Mouse (Mus musculus) stomach, embryonic 16.5 days (tissue): ENCODE data around the gene Prmt1. TPM values are rescaled to one million over a fixed set of nuclear protein-coding genes. Genes with fewer than 3 reads are reported as not detected.
A peak's percentile ranks its signal among the peaks of the same experiment; 100 is the strongest.

ENCODE experiments used
- ATAC-seq: fragments of 200-750 bp; cut with Nextera tagmentation; 2 replicates; pipeline ENCODE4 v1.8.0; 2017; ENCODE audit warnings: moderate number of reproducible peaks, moderate TSS enrichment; ENCODE audit not compliant: insufficient read depth, low FRiP score
- H3K27ac ChIP-seq: fragments of 300-500 bp; sonication (generic); 2 replicates; pipeline ENCODE4 v1.5.1; 2014; ENCODE audit warnings: low read length
- H3K27me3 ChIP-seq: fragments of 300-500 bp; sonication (generic); 2 replicates; pipeline ENCODE4 v1.6.1; 2014; ENCODE audit warnings: low read length, control low read depth, mixed read lengths; ENCODE audit not compliant: control insufficient read depth, insufficient read depth
- H3K36me3 ChIP-seq: fragments of 300-500 bp; sonication (generic); 2 replicates; pipeline ENCODE4 v1.6.1; 2014; ENCODE audit warnings: low read length; ENCODE audit not compliant: control insufficient read depth, insufficient read depth
- H3K4me1 ChIP-seq: fragments of 300-500 bp; sonication (generic); 2 replicates; pipeline ENCODE4 v1.6.1; 2014; ENCODE audit warnings: low read length, control low read depth, mixed read lengths; ENCODE audit not compliant: control insufficient read depth, insufficient read depth
- H3K4me2 ChIP-seq: fragments of 300-500 bp; sonication (generic); 2 replicates; pipeline ENCODE4 v1.6.1; 2014; ENCODE audit warnings: low read depth, low read length, mixed read lengths
- H3K4me3 ChIP-seq: fragments of 300-500 bp; sonication (generic); replicated peaks from 2 replicates; pipeline ENCODE4 v1.5.1; 2014; ENCODE audit warnings: mild to moderate bottlenecking, low read length
- H3K9ac ChIP-seq: fragments of 300-500 bp; sonication (generic); 2 replicates; pipeline ENCODE4 v1.6.1; 2014; ENCODE audit warnings: low read length
- H3K9me3 ChIP-seq: fragments of 300-500 bp; sonication (generic); replicated peaks from 2 replicates; pipeline ENCODE4 v1.6.1; 2016; ENCODE audit warnings: low read length, control low read depth; ENCODE audit not compliant: control insufficient read depth
- WGBS: fragments of 180-500 bp; shearing (Covaris S2); extraction: QIAGEN DNeasy Blood & Tissue Kit; methylation state at CpG from one replicate; pipeline ENCODE4 v1.1.7; 2014; 5-methylcytosine and 5-hydroxymethylcytosine counted together
- polyA plus RNA-seq: library from polyadenylated mRNA; unstranded; fragments of >200 nt; fragmentation: Nextera tagmentation; extraction: Ambion mirVana; gene quantifications from 2 replicates; pipeline ENCODE4 v1.2.1, GENCODE M21; 2015

The Prmt1 gene
- polyA plus RNA-seq, 1 experiment from 2014 or later: 324 TPM

- peak within 1 kb of the TSS; percentile 78 for H3K4me2 ChIP-seq
- H3K4me1 ChIP-seq: peaks cover 18% of the 10 kb centered on the region
- no peaks in the 10 kb centered on the region for H3K9me3 ChIP-seq
- peak within 1 kb of the TSS; percentile 60 for H3K4me3 ChIP-seq
- 2% methylated on average over 22 of the region's 22 CpGs for WGBS
- peak within 1 kb of the TSS; percentile 73 for H3K9ac ChIP-seq
- no peaks in the 10 kb centered on the region for H3K27me3 ChIP-seq
- H3K36me3 ChIP-seq: peaks cover 25% of the 10 kb centered on the region
- peak; percentile 30; the same call in 1 of the 2 replicates for ATAC-seq
- peak within 1 kb of the TSS; percentile 88 for H3K27ac ChIP-seq
These were observed 11.8 kb downstream of the Prmt1 start, which contains the start of gene Cpt1c for GRCm38 (mm10) chr7:44974383-44975116. Gene Cpt1c (minus strand): TSS chr7:44974851.

- H3K4me2 ChIP-seq: peak overlapping the region; percentile 78
- H3K9me3 ChIP-seq: no peaks in the 10 kb centered on the region
- H3K36me3 ChIP-seq: peaks cover 16% of the 10 kb centered on the region
- H3K9ac ChIP-seq: peak overlapping the region; percentile 73
- peak overlapping the region; percentile 88; the same call in 1 of the 2 replicates for H3K27ac ChIP-seq
- peaks cover 18% of the 10 kb centered on the region for H3K4me1 ChIP-seq
- no peak for ATAC-seq
- WGBS: 39% methylated on average over 14 of the region's 14 CpGs
- peak overlapping the region; percentile 60 for H3K4me3 ChIP-seq
- no peaks in the 10 kb centered on the region for H3K27me3 ChIP-seq
These were observed 12.8 kb downstream of the Prmt1 start for GRCm38 (mm10) chr7:44973415-44974130.

- Histone ChIP-seq H3K27me3 (no peaks in the 10 kb centered on the region), H3K4me1 (peaks cover 18% of the 10 kb centered on the region), H3K36me3 (no peaks in the 10 kb centered on the region), H3K9me3 (no peaks in the 10 kb centered on the region), H3K4me2 (peak overlapping the region; percentile 84), H3K27ac (no peak overlapping the region), H3K4me3 (peak overlapping the region; percentile 47), H3K9ac (peak overlapping the region; percentile 73; the same call in 1 of the 2 replicates)
- WGBS: 55% methylated on average over 7 of the region's 7 CpGs
- ATAC-seq: no peak
These were observed 15.2 kb downstream of the Prmt1 start for GRCm38 (mm10) chr7:44971142-44971541.

- peak overlapping the region; percentile 47 for H3K4me3 ChIP-seq
- H3K9ac ChIP-seq: peak overlapping the region; percentile 73
- H3K27ac ChIP-seq: peak overlapping the region; percentile 77
- no peaks in the 10 kb centered on the region for H3K27me3 ChIP-seq
- ATAC-seq: peak; percentile 95
- under 1% methylated on average over 36 of the region's 36 CpGs for WGBS
- H3K4me2 ChIP-seq: peak overlapping the region; percentile 84
- H3K9me3 ChIP-seq: no peaks in the 10 kb centered on the region
- H3K36me3 ChIP-seq: no peaks in the 10 kb centered on the region
- peaks cover 18% of the 10 kb centered on the region for H3K4me1 ChIP-seq
These were observed 16.1 kb downstream of the Prmt1 start for GRCm38 (mm10) chr7:44970231-44970691.

GRCm38 (mm10) chr7:44966638-44967037, 19.7 kb downstream of the Prmt1 start:
- Histone ChIP-seq H3K36me3 (no peaks in the 10 kb centered on the region), H3K4me3 (no peak overlapping the region), H3K9ac (no peak overlapping the region), H3K27ac (no peak overlapping the region), H3K4me2 (no peak overlapping the region), H3K9me3 (no peaks in the 10 kb centered on the region), H3K27me3 (no peaks in the 10 kb centered on the region), H3K4me1 (peaks cover 7% of the 10 kb centered on the region; the same call in 1 of the 2 replicates)
- 63% methylated on average over 15 of the region's 15 CpGs for WGBS
- no peak for ATAC-seq

GRCm38 (mm10) chr7:44965975-44966374, 20.4 kb downstream of the Prmt1 start:
- Histone ChIP-seq H3K9me3 (no peaks in the 10 kb centered on the region), H3K9ac (no peak overlapping the region), H3K4me2 (no peak overlapping the region), H3K4me3 (no peak overlapping the region), H3K27ac (no peak overlapping the region), H3K36me3 (peaks cover 2% of the 10 kb centered on the region; the same call in 1 of the 2 replicates), H3K4me1 (0 out of 2 replicates have a peak, but pooled peaks cover 2% of the 10 kb centered on the region), H3K27me3 (no peaks in the 10 kb centered on the region)
- ATAC-seq: no peak
- WGBS: 73% methylated on average over 7 of the region's 7 CpGs

- Histone ChIP-seq H3K27ac (no peak overlapping the region), H3K4me3 (no peak overlapping the region), H3K27me3 (no peaks in the 10 kb centered on the region), H3K4me2 (no peak overlapping the region), H3K9me3 (no peaks in the 10 kb centered on the region), H3K36me3 (peaks cover 3% of the 10 kb centered on the region; the same call in 1 of the 2 replicates), H3K9ac (no peak overlapping the region), H3K4me1 (no peaks in the 10 kb centered on the region)
- ATAC-seq: no peak
- 94% methylated on average over 13 of the region's 13 CpGs for WGBS
These were observed 21.4 kb downstream of the Prmt1 start for GRCm38 (mm10) chr7:44964990-44965389.

- 89% methylated on average over 5 of the region's 5 CpGs for WGBS
- H3K4me2 ChIP-seq: no peak overlapping the region
- no peaks in the 10 kb centered on the region for H3K27me3 ChIP-seq
- H3K36me3 ChIP-seq: peaks cover 3% of the 10 kb centered on the region; the same call in 1 of the 2 replicates
- H3K9me3 ChIP-seq: no peaks in the 10 kb centered on the region
- no peaks in the 10 kb centered on the region for H3K4me1 ChIP-seq
- ATAC-seq: no peak
- no peak overlapping the region for H3K27ac ChIP-seq
- H3K9ac ChIP-seq: no peak overlapping the region
- no peak overlapping the region for H3K4me3 ChIP-seq
These were observed 23.5 kb downstream of the Prmt1 start for GRCm38 (mm10) chr7:44962831-44963230.

- WGBS: 54% methylated on average over 8 of the region's 8 CpGs
- no peaks in the 10 kb centered on the region for H3K27me3 ChIP-seq
- H3K4me3 ChIP-seq: no peak overlapping the region
- no peak overlapping the region for H3K4me2 ChIP-seq
- peaks cover 3% of the 10 kb centered on the region; the same call in 1 of the 2 replicates for H3K36me3 ChIP-seq
- H3K9me3 ChIP-seq: no peaks in the 10 kb centered on the region
- no peaks in the 10 kb centered on the region for H3K4me1 ChIP-seq
- H3K27ac ChIP-seq: no peak overlapping the region
- no peak for ATAC-seq
- no peak overlapping the region for H3K9ac ChIP-seq
These were observed 24.0 kb downstream of the Prmt1 start for GRCm38 (mm10) chr7:44962337-44962736.
